Mouse (Mus musculus) kidney, adult 8-10 months (tissue): ENCODE data around the gene Ifit3.
"Not testable (repeated sequence)": the region's sequence is repeated elsewhere in the genome, so short reads cannot be mapped to it uniquely, and the experiment has no call there.

ENCODE experiments used
- DNase-seq, 2 experiments: peaks; one replicate each; pipeline ENCODE4 v3.0.0; 2022

Ifit3 gene

DNA sequence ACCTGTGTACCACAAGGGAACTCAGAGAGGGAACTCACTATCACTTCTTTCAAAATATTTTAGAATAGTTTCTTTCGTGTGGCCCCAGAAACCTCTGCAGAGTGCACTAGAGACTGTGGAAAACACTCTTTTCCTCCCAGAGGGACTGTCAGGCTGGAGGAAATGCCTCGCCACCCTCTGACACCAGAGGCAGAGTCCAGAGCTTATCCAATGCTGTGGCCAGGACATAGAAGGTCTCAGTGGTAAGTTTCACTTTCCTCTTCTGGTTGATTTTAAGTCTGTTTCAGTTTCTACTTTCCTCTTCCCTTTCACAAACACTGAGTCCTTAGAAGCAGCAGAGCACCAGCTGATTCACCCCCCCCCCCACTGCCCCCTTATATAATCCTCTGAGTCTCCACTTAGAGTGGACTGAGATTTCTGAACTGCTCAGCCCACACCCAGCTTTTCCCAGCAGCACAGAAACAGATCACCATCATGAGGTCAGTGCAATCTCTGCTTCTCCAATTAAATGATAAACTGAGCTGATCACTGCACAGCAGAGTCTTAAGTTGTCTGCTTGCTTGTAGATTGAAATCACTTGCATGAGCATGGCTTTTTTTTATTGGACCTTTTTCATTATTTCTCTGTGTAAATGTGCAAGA lies at the start of gene Ifit3:
TSS of gene Ifit3 (plus strand) at position 406 of the 641 bp plus-strand sequence.
- DNase-seq, result peak in 1 of 2 experiments; percentile 46

DNA sequence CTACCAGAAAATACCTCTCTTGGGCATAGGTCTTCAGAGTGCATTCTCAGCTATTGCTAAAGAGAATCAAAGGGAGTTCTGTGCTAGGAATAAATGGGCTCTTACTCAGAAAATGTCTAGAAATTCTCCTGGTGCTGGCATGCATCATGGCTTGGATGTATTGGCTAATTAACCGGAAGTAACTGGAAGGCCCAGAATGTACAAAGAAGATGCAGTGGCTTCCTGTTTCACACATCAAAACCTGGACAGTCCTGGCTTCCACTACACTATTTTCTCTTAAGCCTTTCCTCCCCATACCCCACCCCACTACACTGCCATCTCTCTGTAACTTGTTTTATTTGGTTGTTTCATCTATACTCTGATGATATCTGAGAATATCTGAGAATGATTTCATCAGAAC lies 43.9 kb upstream of the Ifit3 start:
- DNase-seq, result no peak

DNA sequence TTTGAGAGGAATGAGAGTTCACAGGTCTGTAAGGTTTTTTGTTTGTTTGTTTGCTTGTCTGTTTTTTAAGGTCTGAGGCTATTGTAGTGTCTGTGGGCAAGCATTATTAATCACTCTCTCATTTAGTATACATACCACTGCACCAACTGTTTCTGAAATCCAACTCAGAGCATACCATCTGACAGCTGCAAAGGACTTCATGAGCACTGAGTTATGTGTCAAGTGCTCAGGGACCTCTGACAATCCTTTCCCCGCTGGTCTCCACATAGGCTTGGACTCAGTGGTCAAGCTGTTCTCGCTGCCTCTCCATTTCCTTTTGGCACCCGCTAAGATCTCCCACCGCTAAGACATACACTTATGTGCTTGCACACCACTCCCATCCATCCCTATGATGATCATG lies 37.1 kb upstream of the Ifit3 start:
- no peak for DNase-seq

DNA sequence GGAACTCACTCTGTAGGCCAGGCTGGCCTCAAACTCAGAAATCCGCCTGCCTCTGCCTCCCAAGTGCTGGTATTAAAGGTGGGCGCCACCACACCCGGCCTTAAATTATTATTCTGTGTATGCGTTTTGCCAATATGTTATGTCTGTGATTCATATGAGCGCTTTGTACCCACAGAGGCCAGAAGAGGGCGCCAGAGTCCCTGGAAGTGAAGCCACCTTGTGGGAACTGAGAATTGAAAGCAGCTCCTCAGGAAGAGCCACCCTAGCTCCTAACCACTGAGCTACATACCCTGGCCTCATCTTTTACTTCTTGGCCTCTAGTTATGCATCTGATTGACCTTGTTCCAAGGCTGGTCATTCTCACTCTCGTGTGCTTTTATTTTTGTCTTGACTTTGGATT lies 35.4 kb upstream of the Ifit3 start:
- DNase-seq, result peak; percentile 73 to 93

DNA sequence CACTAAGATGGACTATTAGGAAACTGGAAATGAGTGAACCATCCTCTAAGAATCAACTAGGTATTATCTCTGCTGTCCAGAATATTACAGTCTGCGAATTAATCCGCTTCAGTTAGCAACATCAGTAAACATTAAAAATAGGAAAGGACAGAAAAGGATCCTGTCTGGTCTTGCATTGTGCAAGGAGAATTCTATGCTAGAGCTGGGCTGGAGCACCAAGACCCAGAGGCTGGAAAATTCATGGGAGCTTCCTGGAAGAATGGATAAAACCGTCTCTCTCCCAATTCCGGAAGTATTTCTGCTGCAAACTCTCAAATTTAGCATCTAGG lies 33.2 kb upstream of the Ifit3 start:
- DNase-seq, result no peak

DNA sequence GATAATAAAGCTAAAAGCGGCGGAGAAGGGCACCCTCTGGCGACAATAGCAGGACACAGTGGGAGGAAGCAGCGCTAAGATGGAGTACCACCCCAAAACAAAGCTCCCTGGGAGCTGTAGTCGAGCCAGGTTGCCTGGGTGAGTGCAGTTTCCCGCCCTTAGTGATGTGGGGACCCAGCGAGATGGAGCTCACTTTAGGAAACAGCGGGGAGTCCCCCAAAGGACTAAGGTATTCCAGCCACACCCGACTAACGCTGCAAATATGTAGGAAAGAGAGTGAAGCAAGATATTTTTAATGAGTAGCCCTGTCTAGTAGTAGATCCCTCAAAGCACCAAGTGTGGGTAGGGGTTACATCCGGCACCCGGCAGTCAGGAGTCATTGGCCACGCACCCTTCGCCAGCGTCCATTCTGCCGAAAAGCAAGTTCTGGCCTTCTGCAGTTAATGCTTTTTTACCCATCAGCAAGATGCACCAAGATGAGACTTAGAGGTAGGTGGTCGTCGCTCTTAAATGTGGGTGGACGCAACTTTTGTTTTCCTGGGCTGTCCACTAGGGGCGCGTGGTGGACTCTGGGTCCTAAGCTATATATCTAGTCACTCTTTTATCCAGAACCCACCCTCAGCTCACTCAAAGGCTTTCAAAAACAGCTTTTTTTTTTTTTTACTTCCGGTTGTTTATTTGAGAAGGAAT lies 32.7 kb upstream of the Ifit3 start, which contains the start of gene Ifit2:
TSS of gene Ifit2 (plus strand) at position 161 of the 690 bp plus-strand sequence.
- peak; percentile 68 to 78 for DNase-seq

DNA sequence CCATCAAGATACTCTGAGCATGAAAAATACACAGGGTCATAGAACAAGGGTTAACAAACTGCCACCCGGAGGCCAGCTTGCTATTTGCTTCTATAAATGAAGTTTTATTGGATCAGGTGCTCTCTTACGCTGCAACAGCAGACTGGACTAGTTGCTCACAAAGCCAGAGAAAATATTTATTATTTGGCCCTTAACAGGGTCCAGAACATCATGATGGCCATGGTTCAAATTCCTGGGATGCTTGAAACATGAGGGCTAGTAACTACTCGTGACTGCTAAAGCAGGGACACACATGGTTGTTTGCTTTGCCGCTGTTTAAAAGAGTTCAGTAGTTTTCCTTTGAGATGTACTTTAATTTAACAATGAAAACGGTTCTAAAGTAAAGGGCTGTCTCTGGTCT lies 31.4 kb upstream of the Ifit3 start:
- DNase-seq, result peak; percentile 56 to 82

DNA sequence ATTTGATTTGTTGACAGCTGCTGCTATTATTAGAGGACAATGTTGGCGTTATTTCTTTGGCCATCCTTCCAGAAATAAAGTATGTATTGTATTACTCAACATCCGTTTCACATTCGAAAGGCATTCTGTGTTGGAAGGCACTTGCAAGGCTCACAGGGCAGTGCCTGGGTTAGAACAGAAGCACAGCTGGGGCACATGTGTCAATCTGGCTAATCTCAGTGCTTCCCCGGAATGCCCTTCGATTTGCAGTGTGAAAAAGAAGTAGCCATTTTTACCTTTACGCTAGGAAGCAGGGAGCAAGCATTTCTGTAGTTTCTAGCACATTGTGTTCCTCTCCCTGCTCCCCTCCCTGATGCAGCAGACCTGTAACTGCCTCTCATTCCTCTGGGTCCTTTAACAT lies 30.3 kb upstream of the Ifit3 start:
- DNase-seq, result no peak

DNA sequence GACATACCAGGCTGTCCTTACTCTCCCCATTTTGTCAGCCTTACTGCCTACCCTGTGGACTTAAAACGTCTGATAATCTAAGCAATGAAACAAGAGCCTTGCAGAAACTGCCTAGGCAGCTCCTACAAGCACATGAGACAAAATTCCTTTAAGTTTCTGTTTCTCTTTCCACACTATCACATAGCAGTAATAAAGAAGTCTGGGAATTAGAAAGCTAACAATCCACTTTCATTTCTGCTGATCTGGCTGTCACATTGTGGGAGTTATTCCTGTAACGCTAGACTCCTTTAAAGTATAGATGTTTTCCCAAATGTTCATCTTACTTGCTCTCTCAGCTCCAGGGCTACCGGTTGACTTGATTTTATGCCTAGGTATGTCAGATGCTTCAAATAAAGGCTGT lies 29.8 kb upstream of the Ifit3 start:
- DNase-seq, result no peak

DNA sequence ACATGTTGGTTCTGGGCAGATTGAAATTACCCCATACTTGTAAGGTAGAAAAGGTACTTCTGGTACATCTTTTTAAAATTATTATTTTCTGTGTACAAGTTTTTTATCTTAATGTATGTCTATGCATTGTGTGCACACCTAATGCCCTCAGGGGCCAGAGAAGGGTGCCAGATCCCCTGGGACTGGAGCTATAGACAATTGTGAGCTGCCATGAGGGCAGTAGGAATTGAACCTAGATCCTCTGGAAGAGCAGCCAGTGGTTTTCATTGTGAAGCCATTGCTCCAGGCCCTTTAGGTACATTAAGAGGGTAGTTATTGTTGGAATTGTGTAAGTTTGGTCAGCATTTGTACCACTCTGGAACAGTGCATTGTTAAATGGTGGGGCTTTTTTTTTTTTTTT lies 29.3 kb upstream of the Ifit3 start:
- no peak for DNase-seq

DNA sequence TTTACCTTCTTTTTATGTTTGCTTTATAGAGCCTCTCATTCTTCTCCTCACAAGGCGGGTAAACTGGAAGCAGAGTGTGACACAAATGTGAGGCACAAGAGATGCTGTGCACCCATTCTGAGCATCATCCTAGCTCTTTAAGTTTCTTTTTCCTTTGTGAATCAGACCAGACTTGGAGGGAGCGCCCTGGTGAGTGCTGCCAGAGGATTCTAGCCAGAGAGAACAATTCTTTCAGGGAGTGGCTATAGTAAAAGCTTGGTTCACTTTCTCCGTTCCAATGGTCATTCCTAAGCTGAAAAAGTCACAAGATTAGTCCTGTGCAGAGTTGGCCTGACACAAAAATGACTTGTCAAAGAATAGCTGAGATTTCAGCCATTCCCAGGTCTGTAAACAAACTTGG lies 26.7 kb upstream of the Ifit3 start:
- peak in 1 of 2 experiments; percentile 16 for DNase-seq

DNA sequence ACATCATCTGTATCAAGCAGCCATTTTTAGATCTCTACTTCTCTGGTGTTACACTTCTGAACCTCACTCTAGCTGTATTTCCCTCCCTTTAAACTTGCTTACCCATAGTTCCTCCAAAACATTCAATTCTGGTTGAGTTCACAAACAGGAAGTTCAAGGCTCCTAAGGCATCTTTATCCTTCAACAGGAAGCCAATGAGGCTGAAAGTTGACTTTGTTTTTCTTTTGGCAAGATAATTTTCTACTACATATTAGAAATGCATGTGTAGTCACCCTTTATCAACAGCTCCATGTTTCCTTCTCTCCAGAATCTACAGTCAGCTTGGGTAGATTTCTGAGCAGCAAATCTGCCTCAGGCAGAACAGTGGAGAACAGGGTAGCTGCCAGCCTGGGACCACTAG lies 20.8 kb upstream of the Ifit3 start:
- DNase-seq, result no peak

DNA sequence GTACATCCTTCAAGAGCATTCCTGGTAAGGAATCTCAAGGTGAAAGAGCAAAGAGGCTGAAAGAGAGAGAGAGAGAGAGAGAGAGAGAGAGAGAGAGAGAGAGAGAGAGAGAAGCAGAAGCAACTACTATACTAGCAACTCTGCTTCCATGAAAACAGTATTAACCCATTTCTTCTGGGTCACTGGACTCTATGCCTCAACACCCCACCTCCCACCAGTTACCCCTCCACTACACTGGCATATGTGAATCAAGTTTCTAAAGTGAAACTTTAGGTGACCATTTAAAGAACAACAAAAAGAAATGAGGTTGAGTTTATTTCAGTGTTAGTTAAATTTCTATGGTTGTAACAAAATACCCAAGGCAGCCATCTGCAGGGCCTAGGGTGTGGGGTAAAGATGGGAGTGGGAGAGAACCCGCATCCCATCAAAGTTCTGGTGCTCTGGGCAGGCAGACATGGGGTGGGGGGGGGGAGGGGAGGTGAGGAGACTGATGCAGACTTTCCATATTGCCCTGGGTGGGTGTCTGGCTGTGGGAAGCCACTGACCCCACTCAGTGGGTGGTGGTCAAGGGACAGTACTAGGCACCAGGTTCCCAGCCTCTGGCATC lies 17.1 kb upstream of the Ifit3 start:
- DNase-seq, result no peak

DNA sequence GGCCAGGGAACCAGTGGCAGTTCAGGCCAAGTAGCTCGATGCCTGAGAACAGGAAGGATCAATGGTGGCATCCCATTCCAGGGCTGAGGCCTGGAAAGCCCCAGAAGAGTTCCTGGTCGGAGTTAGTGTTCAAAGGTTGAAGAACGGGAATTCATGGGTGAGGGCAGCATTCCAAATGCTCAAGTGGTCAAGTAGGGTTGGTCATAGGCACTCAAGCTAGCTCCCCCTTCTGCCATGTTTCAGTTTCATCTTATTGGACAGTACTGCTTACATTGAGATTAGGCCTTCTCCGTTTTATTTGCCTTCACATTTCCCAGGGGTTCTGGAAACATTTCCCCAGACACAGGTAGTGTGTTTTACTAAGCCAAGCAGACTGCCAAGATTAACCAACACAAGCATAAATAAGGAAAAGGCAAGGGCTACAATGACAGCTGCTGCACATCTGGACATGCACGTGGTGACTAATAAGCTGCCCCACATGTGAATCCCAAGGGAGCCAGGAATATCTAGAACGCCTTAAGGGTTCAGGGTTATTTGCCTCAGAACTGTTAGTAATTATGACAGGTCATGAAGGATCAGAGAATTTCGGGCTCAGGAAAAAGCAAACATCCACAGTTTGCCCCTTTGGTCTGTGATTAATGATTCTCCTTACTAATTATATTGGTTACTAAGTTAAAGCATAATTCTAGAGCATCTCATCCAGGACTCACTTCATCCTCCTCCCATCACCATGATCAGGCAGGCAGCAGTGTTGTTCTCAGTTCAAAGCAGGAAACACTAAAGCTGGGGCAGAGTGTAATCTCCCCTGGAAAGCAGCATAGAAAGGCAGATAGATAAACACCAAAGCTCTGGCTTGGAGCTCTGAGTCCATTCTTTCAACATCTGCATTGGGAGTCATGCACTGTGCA lies 14.1 kb upstream of the Ifit3 start:
- peak; percentile 37 to 66 for DNase-seq

DNA sequence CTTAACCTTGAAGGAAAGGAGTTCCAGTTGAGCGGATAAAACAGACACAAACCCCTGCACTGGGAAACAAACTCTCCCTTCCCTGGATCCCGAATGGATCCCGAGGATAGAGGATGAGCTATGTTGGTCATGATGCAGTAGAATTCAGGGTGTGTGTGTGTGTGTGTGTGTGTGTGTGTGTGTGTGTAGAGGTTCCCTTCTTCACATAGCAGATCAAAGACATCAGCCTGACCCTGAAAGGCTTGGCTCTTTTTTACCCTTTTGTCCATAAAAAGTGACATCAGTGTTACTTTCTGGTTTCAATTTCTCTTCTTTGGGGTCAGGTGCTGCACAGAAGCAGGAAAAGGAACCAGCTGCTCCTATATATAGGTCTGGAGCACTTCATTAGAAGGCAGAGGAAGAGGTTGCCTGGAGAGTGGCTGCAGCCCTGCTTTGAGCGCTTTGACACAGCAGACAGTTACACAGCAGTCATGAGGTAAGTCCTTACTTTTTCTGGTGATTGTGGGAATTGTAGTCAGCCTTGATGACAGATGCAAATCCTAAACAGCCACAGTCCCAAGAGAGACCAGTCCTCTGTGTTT lies 13.3 kb upstream of the Ifit3 start:
- peak in 1 of 2 experiments; percentile 29 for DNase-seq

DNA sequence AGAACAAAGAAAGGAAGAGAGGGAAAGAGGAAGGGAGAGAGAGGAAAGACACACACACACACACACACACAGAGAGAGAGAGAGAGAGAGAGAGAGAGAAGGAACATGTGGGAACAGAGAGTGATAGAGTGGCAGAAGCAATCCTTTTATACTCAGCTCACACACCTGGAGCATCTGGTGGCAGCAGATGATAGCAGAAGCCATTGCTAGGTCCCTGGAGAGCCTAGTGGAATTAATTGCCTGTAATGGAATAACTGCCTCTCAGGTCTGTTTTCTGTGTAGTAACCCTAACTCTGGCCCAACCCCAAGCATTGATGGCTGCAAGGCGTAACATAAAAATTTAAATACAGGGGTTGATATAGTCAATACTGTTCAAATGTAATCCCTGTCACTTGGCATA lies 12.3 kb upstream of the Ifit3 start:
- no peak for DNase-seq

DNA sequence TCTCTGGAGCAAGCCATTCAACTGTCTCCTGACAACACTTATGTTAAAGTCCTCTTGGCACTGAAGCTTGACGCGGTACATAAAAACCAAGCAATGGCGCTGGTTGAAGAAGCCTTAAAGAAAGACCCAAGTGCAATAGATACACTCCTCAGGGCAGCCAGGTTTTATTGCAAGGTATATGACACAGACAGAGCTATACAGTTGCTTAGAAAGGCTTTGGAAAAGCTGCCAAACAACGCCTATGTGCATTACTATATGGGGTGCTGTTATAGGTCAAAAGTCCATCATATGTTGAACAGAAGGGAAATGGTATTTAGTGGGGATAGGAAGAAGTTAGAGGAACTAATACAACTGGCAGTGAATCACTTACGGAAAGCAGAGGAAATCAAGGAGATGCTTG lies 9.7 kb upstream of the Ifit3 start:
- no peak for DNase-seq

DNA sequence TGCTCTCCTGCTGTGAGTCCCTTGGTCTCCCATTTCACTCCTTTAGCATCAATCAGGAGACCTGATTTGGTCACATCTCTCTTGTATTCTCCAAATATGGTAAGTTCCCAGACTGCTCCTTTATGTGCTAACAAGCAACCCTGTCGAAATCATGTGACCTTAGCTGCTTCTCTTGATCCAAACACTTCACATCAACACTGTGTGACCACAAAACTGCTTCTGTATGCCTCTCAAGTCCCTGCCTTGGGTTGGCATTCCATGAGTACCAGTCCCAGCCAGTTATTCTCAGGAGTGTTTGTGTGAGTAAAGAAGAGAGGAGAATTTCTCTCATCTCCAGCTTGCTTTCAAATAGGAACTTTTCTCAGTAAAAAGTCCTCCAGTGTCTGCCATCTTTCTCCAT lies 6.2 kb upstream of the Ifit3 start:
- no peak for DNase-seq

DNA sequence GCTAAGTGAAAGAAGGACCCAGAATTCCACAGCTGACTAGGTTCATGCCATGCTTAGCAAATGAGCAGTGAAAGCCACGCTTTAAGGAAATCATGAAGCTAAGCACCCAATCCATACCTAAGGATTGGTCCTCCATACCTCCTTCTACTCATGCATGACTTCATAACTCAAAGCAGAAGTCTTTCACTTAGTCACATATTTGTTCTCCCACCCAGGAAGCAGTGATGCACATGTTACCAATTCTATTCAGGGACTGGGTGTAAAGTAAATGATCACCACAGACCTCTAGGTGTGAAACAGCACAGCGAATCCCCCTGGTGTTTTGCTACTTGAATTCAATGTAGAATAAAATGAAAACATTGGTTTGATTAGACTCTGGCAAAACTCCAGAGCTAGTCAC lies 635 bp upstream of the Ifit3 start:
- not testable (repeated sequence) for DNase-seq

DNA sequence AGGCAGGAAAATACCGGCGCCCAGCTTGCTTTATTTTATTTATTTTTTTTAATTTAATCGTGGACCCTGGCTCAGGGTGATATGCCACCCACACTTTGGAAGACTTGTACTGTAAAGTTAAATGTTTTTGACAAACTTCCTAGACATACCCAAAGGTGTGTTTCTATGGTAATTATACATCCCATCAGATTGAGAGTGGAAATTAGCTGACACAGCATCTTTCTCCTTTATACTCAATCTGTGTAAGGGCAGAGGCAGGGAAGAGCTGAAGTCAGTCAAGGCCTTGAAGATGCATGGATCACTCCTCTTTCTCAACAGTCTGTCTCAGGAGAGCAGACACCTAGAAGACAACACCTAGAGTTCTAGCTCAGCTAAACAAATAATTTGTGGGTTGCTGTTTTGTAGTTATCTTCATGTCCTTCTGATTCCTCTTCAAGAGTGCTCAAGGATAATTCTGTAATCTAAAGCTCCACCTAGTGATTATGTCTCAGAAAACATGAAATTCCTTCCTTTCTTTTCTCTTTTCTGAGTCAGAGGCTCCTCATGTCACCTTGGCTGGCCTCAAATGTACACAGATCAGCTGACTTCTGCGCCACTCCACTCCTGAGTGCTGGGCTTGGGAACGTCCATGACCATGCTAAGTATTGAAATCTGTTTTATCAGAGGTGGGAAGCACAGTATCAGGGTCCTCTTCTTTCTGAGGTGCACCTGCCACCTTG lies 2.6 kb downstream of the Ifit3 start:
- not testable (repeated sequence) for DNase-seq

DNA sequence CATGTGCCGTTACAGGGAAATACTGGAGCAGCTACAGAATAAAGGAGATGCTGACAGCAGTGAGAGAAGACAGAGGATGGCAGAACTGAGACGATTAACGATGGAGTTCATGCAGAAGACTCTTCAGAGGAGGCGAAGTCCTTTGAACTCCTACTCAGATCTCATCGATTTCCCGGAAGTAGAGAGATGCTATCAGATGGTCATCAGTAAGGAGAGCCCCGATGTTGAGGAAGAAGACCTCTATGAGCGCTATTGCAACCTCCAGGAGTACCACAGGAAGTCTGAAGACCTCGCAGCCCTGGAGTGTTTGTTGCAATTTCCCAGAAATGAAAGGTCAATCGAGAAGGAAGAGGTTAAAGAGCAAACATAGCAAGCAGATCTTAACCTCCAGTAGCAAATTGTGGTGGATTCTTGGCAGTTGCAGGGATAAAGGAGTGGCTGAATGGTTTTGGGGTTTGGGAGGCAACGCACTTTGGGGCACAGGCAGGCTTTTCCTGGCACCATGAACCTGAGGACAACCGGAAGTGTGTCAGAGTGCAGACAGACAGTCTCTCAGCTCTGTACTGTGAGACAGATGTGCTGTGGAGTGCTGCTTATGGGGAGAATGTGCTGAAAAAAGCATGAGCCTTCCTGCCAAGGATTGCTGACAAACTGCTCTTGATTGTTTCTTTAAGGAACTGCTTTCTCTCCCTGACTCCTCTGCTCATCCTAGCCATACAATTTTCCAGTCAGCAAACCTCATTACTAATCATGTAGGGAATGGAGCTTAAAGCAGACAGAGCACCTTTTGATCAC lies 4.8 kb downstream of the Ifit3 start:
- not testable (repeated sequence) for DNase-seq
